Mouse (Mus musculus) heart, embryonic 13.5 days (tissue): ENCODE results near the gene Chd3. TPM values are rescaled to one million over a fixed set of nuclear protein-coding genes. Genes with fewer than 3 reads are reported as not detected.

ENCODE experiments used
- ATAC-seq: fragments of 200-750 bp; cut with Nextera tagmentation; 2 replicates; pipeline ENCODE4 v1.8.0; 2017; ENCODE audit warnings: moderate TSS enrichment; ENCODE audit not compliant: insufficient number of reproducible peaks, low FRiP score, low TSS enrichment; ENCODE audit errors: extremely low read depth
- H3K27ac ChIP-seq: fragments of 300-500 bp; sonication (generic); replicated peaks from 2 replicates; pipeline ENCODE4 v1.5.1; 2015; ENCODE audit warnings: moderate library complexity, mild to moderate bottlenecking, inconsistent platforms
- H3K27me3 ChIP-seq: fragments of 300-500 bp; sonication (generic); replicated peaks from 2 replicates; pipeline ENCODE4 v1.6.1; 2015; ENCODE audit warnings: mild to moderate bottlenecking, inconsistent platforms
- H3K36me3 ChIP-seq: fragments of 300-500 bp; sonication (generic); 2 replicates; pipeline ENCODE4 v1.6.1; 2015; ENCODE audit warnings: mild to moderate bottlenecking, inconsistent platforms
- H3K4me1 ChIP-seq: fragments of 300-500 bp; sonication (generic); 2 replicates; pipeline ENCODE4 v1.6.1; 2015; ENCODE audit warnings: inconsistent platforms
- H3K4me2 ChIP-seq: fragments of 300-500 bp; sonication (generic); 2 replicates; pipeline ENCODE4 v1.6.1; 2015; ENCODE audit warnings: inconsistent platforms, mild to moderate bottlenecking, moderate library complexity
- H3K4me3 ChIP-seq: fragments of 300-500 bp; sonication (generic); 2 replicates; pipeline ENCODE4 v1.5.1; 2015; ENCODE audit warnings: moderate library complexity, mild to moderate bottlenecking, inconsistent platforms
- H3K9ac ChIP-seq: fragments of 300-500 bp; sonication (generic); 2 replicates; pipeline ENCODE4 v1.6.1; 2015; ENCODE audit warnings: inconsistent platforms, mild to moderate bottlenecking, moderate library complexity
- H3K9me3 ChIP-seq: fragments of 300-500 bp; sonication (generic); 2 replicates; pipeline ENCODE4 v1.6.1; 2016; ENCODE audit warnings: inconsistent platforms
- WGBS: fragments of 180-500 bp; shearing (Covaris S2); methylation state at CpG from one replicate; pipeline ENCODE4 v1.1.7; 2015; ENCODE audit warnings: mixed read lengths; 5-methylcytosine and 5-hydroxymethylcytosine counted together
- polyA plus RNA-seq: library from polyadenylated mRNA; unstranded; fragments of >200 nt; fragmentation: Nextera tagmentation; extraction: Ambion mirVana; gene quantifications from 2 replicates; pipeline ENCODE4 v1.2.1, GENCODE M21; 2015

The Chd3 gene
- polyA plus RNA-seq, 1 experiment from 2014 or later, result 18.8 TPM

- Histone ChIP-seq H3K36me3 (peaks cover 98% of the 10 kb centered on the region), H3K4me3 (no peak overlapping the region), H3K27me3 (no peaks in the 10 kb centered on the region), H3K9me3 (no peaks in the 10 kb centered on the region), H3K4me2 (no peak overlapping the region), H3K9ac (no peak overlapping the region), H3K27ac (no peak overlapping the region), H3K4me1 (no peaks in the 10 kb centered on the region)
- ATAC-seq, result no peak
- WGBS, result 85% methylated on average over 5 of the region's 5 CpGs
These were observed 12.7 kb downstream of the Chd3 start for GRCm38 (mm10) chr11:69356544-69356943.

- Histone ChIP-seq H3K27ac (no peak overlapping the region), H3K27me3 (peaks cover 2% of the 10 kb centered on the region; the same call in 1 of the 2 replicates), H3K4me2 (no peak overlapping the region), H3K36me3 (peaks cover 86% of the 10 kb centered on the region), H3K9me3 (no peaks in the 10 kb centered on the region), H3K9ac (no peak overlapping the region), H3K4me3 (no peak overlapping the region), H3K4me1 (peaks cover 1% of the 10 kb centered on the region)
- no peak for ATAC-seq
- 83% methylated on average over 25 of the region's 26 CpGs for WGBS
These were observed 22.8 kb downstream of the Chd3 start for GRCm38 (mm10) chr11:69346441-69346840.

GRCm38 (mm10) chr11:69340161-69341131, 28.8 kb downstream of the Chd3 start, which contains the start of gene Rnf227:
TSS of gene Rnf227 (plus strand) at chr11:69340461.
- Histone ChIP-seq H3K9ac (peak within 1 kb of the TSS; percentile 82), H3K36me3 (peaks cover 26% of the 10 kb centered on the region), H3K27ac (no peak within 1 kb of the TSS), H3K4me1 (peaks cover 13% of the 10 kb centered on the region), H3K9me3 (0 out of 2 replicates have a peak, but pooled peaks cover 6% of the 10 kb centered on the region), H3K4me3 (peak within 1 kb of the TSS; percentile 62), H3K4me2 (peak within 1 kb of the TSS; percentile 84), H3K27me3 (peaks cover 20% of the 10 kb centered on the region)
- peak; percentile 63; the same call in 1 of the 2 replicates for ATAC-seq
- WGBS, result 2% methylated on average over 97 of the region's 99 CpGs

- Histone ChIP-seq H3K9me3 (0 out of 2 replicates have a peak, but pooled peaks cover 6% of the 10 kb centered on the region), H3K4me2 (no peak overlapping the region), H3K4me3 (no peak overlapping the region), H3K36me3 (no peaks in the 10 kb centered on the region), H3K27me3 (peaks cover 14% of the 10 kb centered on the region), H3K9ac (no peak overlapping the region), H3K27ac (no peak overlapping the region), H3K4me1 (peaks cover 17% of the 10 kb centered on the region)
- no peak for ATAC-seq
- 65% methylated on average over 4 of the region's 4 CpGs for WGBS
These were observed 34.4 kb downstream of the Chd3 start for GRCm38 (mm10) chr11:69334796-69335195.

- H3K9me3 ChIP-seq, result 0 out of 2 replicates have a peak, but pooled peaks cover 6% of the 10 kb centered on the region
- ATAC-seq, result no peak
- no peak overlapping the region for H3K4me3 ChIP-seq
- no peak overlapping the region for H3K27ac ChIP-seq
- H3K36me3 ChIP-seq, result no peaks in the 10 kb centered on the region
- H3K27me3 ChIP-seq, result peaks cover 12% of the 10 kb centered on the region
- no peak overlapping the region for H3K4me2 ChIP-seq
- H3K4me1 ChIP-seq, result peaks cover 17% of the 10 kb centered on the region
- 52% methylated on average over 3 of the region's 3 CpGs for WGBS
- H3K9ac ChIP-seq, result no peak overlapping the region
These were observed 35.3 kb downstream of the Chd3 start for GRCm38 (mm10) chr11:69333922-69334321.

GRCm38 (mm10) chr11:69332713-69333253, 36.4 kb downstream of the Chd3 start:
- 39% methylated on average over 8 of the region's 8 CpGs for WGBS
- Histone ChIP-seq H3K27ac (peak overlapping the region; percentile 43; the same call in 1 of the 2 replicates), H3K9me3 (0 out of 2 replicates have a peak, but pooled peaks cover 4% of the 10 kb centered on the region), H3K27me3 (peaks cover 23% of the 10 kb centered on the region), H3K9ac (peak overlapping the region; percentile 83; the same call in 1 of the 2 replicates), H3K4me1 (peaks cover 17% of the 10 kb centered on the region), H3K4me2 (peak overlapping the region; percentile 78; the same call in 1 of the 2 replicates), H3K36me3 (no peaks in the 10 kb centered on the region), H3K4me3 (no peak overlapping the region)
- ATAC-seq, result no peak

- Histone ChIP-seq H3K4me2 (peak overlapping the region; percentile 78), H3K36me3 (no peaks in the 10 kb centered on the region), H3K4me3 (peak overlapping the region; percentile 62), H3K4me1 (peaks cover 22% of the 10 kb centered on the region), H3K9ac (peak overlapping the region; percentile 83), H3K27me3 (peaks cover 31% of the 10 kb centered on the region), H3K9me3 (no peaks in the 10 kb centered on the region), H3K27ac (peak overlapping the region; percentile 43)
- under 1% methylated on average over 24 of the region's 24 CpGs for WGBS
- ATAC-seq, result no peak
These were observed 37.2 kb downstream of the Chd3 start for GRCm38 (mm10) chr11:69331929-69332405.

- ATAC-seq, result no peak
These were observed 38.1 kb downstream of the Chd3 start for GRCm38 (mm10) chr11:69331152-69331551.

GRCm38 (mm10) chr11:69328517-69328916, 40.7 kb downstream of the Chd3 start:
- H3K9ac ChIP-seq, result no peak overlapping the region

More at GRCm38 (mm10) chr11:69331152-69331551, 38.1 kb downstream of the Chd3 start:
- Histone ChIP-seq H3K27me3 (peaks cover 37% of the 10 kb centered on the region), H3K27ac (no peak overlapping the region), H3K9me3 (no peaks in the 10 kb centered on the region), H3K9ac (peak overlapping the region; percentile 83), H3K4me3 (peak overlapping the region; percentile 62), H3K4me2 (peak overlapping the region; percentile 78), H3K36me3 (no peaks in the 10 kb centered on the region), H3K4me1 (peaks cover 29% of the 10 kb centered on the region)
- WGBS, result 94% methylated on average over 6 of the region's 6 CpGs

GRCm38 (mm10) chr11:69327648-69328047, 41.6 kb downstream of the Chd3 start:
- Histone ChIP-seq H3K4me3 (no peak overlapping the region), H3K36me3 (no peaks in the 10 kb centered on the region), H3K27me3 (peaks cover 37% of the 10 kb centered on the region), H3K4me1 (peaks cover 52% of the 10 kb centered on the region), H3K27ac (no peak overlapping the region), H3K4me2 (no peak overlapping the region), H3K9ac (no peak overlapping the region; the same call in 1 of the 2 replicates), H3K9me3 (no peaks in the 10 kb centered on the region)
- ATAC-seq, result no peak
- 43% methylated on average over 6 of the region's 6 CpGs for WGBS

More at GRCm38 (mm10) chr11:69328517-69328916, 40.7 kb downstream of the Chd3 start:
- Histone ChIP-seq H3K9me3 (no peaks in the 10 kb centered on the region), H3K4me1 (peaks cover 47% of the 10 kb centered on the region), H3K27ac (no peak overlapping the region), H3K36me3 (no peaks in the 10 kb centered on the region), H3K27me3 (peaks cover 37% of the 10 kb centered on the region), H3K4me2 (no peak overlapping the region), H3K4me3 (no peak overlapping the region)
- WGBS, result 83% methylated on average over 6 of the region's 6 CpGs
- ATAC-seq, result no peak

- no peak overlapping the region for H3K27ac ChIP-seq
- no peak for ATAC-seq
- peak overlapping the region; percentile 96 for H3K4me2 ChIP-seq
- peaks cover 37% of the 10 kb centered on the region for H3K27me3 ChIP-seq
- peak overlapping the region; percentile 64 for H3K4me3 ChIP-seq
- no peaks in the 10 kb centered on the region for H3K36me3 ChIP-seq
- H3K9me3 ChIP-seq, result no peaks in the 10 kb centered on the region
- no peak overlapping the region for H3K9ac ChIP-seq
- WGBS, result 11% methylated on average over 9 of the region's 9 CpGs
- H3K4me1 ChIP-seq, result peaks cover 52% of the 10 kb centered on the region
These were observed 42.1 kb downstream of the Chd3 start for GRCm38 (mm10) chr11:69327157-69327442.
